Mouse (Mus musculus) stomach, postnatal 0 days (tissue): ENCODE measurements at regions not wholly inside any gene's neighbourhood (a gene's known extent, or its start where the extent isn't known, plus 50 kb on each side); places are given as distances from the start of the nearest gene placed in this dataset.

ENCODE experiments used
- CTCF ChIP-seq: IDR thresholded peaks from 2 replicates; pipeline ENCODE4 v1.5.1; 2016; ENCODE audit warnings: antibody characterized with exemption, low read depth, mild to moderate bottlenecking, moderate library complexity
- EP300 ChIP-seq: optimal IDR thresholded peaks from 2 replicates; pipeline ENCODE3; 2016; ENCODE audit warnings: antibody characterized with exemption

- TF ChIP-seq EP300 (no peak), CTCF (no peak)
Observed at GRCm38 (mm10) chr14:71252136-71252535, 652.5 kb upstream of the Fam160b2 start.
